Mouse (Mus musculus): ENCODE measurements around the gene Gps2. TPM values are rescaled to one million over a fixed set of nuclear protein-coding genes. Genes with fewer than 3 reads are reported as not detected.
"Not testable (repeated sequence)": the region's sequence is repeated elsewhere in the genome, so short reads cannot be mapped to it uniquely, and the experiment has no call there.

Gps2 gene
- total RNA-seq, 2 experiments from 2014 or later: 24.8 to 25.7 TPM

DNA sequence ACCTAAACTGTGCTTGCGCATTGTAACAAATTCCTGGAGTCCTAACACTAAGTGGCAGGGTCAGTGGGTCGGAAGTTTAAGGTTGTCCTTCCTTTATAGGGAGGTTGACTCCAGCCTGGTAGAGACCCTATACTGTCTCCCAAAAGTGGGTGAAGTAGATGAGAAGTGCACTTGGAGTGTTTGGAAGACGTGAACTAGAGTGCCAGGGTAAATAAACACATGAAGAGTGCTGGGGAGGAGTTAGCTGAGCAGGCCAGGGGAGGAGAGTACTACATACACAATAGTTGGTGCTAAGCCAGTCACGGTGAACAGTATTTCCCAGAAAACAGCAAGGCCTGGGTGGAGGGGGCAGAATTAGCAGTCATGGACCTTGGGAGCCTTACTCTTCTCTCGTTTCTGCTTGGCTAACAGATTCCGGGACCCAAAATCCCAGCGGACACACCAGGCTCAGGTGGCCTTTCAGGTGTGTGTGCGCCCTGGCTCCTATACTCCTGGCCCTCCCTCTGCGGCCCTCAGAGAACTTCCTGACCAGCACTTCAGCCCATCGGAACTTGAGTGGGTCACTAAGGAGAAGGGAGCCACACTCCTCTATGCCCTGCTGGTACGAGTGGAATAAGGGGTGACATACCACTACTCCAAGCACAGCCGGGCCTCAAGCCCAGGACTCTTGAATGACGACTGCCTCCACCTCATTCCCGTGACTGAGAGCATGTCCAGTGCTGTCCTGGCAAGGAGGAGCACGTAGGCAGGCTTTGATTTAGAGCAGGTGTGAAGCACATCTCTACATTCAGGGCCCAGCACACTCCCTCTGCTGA lies 765 bp upstream of the Gps2 start:
- intact Hi-C loops (cut with DNase I): no loop called here
- no peak for DNase-seq (ENCODE audit: extremely low spot score in 1 of 2, low spot score in 2 of 2)

DNA sequence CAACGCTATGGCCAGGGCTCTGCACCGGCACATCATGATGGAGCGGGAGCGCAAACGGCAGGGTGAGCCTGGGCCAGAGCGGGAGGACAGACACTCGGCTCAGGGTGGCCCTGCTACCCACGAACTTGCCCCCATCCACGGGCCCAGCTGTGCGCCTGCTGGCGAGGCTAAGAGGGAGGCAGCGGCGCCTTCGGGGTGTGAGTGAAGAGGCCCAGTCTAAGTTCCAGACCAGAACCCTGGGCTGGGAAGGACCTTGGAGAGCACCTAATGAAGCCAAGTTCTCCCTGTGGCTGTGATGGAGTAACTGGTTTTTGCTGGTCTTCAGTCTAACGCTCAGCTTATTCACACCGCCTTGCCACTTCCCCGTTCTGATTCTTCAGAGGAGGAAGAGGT lies 680 bp downstream of the Gps2 start:
- no peak for DNase-seq (ENCODE audit: extremely low spot score in 1 of 2, low spot score in 2 of 2)
- intact Hi-C loops (cut with DNase I): no loop called here

DNA sequence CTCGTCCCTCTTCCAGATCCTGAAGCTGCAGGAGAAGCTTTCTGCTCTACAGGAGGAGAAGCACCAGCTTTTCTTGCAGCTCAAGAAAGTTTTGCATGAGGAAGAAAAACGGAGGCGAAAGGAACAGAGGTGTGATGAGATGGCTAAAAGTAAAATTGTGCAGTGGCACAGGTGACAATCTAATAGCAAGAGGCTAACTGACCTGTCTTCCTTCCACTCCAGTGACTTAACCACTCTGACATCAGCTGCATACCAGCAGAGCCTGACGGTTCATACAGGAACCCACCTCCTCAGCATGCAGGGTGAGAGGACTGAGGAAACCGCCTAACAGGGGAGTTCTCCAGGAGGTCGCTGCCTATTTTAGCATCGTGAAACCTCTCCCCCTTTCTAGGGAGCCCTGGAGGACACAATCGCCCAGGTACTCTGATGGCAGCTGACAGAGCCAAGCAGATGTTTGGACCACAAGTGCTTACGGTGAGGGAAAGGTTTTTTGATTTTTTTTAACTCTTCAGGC lies 1.3 kb downstream of the Gps2 start:
- intact Hi-C loops (cut with DNase I): no loop called here
- DNase-seq (ENCODE audit: extremely low spot score in 1 of 2, low spot score in 2 of 2): no peak

DNA sequence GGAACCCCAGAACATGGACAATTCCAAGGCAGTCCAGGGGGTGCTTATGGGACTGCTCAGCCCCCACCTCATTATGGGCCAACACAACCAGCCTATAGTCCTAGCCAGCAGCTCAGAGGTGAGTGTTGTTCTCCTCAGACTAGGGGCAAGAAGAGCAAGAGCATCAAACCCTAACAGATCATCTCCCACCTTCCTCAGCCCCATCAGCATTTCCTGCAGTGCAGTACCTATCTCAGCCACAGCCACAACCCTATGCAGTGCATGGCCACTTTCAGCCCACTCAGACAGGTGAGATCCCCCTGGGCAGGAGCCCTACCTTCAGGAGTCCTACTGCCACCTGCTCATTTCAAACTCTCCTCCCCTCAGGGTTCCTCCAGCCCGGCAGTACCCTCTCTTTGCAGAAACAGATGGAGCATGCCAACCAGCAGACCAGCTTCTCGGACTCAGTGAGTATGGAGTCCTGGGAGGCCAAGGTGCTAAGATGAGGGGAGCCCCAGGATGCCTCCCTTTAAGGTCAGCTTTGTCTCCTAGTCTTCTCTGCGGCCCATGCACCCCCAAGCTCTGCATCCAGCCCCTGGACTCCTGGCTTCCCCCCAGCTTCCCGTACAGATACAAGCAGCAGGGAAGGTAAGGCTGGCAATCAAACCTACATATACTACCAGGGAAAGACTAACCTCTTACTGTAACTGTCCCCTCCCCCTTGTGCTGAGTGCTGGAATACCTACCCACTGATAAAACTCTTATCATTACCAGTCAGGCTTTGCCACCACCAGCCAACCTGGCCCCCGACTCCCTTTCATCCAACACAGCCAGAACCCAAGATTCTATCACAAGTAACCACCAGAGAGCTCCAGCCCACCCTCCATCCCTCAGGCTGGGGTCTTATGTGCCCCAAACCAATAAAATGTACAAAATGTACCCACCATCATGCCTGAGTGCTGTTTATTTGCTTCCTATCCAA lies 2.3 kb downstream of the Gps2 start:
- intact Hi-C loops (cut with DNase I): no loop called here
- no peak for DNase-seq (ENCODE audit: extremely low spot score in 1 of 2, low spot score in 2 of 2)

DNA sequence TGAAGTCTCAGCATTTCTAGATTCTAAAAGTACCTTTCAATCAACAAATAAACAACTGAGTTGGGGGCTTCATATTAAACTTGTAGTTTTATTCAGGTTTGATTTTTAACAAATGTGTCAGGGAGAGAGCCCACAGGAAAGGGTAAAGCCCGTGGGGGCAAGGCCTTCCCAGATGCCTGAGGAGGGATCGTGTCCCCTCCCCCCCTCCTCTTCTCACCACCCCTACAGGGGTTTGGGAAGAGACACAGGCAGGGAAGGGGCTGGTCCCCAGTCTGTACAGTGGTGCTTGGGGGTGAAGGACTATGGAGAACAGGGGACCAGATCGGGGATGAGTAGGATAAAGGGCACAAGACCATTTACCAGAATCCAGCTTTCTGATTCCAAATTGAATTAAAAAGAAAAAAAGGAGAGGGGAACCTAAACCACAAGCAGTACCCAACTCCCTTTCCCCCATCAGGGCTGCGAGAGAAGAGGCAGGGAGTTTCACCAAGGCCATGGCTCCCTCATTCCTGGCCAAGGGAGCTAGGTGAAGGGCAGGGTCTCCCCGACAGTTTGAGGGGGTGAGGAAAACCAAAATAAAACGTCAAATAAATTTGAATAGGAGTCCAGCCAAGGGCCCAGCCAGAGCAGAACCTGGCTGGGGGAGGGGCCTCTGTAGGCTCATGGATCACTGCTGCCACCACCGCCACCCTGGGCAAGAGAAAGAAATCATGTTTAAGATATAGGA lies 3.1 kb downstream of the Gps2 start:
- intact Hi-C loops (cut with DNase I); DNase-seq (ENCODE audit: extremely low spot score in 1 of 2, low spot score in 2 of 2): not testable (repeated sequence)

DNA sequence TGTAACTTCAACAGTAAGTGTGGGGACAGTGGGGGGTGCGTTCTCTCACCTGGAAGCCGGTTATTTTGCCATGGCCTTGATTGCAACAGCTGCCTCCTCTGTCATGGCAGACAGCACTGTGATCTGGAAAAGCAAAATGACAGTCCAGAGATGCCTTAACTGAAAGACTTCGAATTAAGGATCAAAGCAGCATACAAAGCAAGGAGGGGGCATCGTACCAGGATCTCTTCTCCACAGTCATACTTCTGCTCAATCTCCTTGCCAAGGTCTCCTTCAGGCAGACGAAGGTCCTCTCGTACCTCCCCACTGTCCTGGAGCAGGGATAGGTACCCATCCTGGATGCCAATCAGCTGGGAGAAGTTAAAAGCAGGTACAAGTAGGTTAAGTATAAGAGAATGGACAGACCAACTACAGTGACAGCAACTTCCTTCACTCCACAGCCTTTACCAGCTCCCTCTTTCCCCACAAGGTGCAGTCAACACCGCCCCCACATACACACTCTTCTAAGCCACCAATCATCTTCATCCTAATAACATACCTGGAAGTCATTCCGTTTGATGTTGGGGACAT lies 3.8 kb downstream of the Gps2 start:
- intact Hi-C loops (cut with DNase I): no loop called here
- no peak for DNase-seq (ENCODE audit: extremely low spot score in 1 of 2, low spot score in 2 of 2)

DNA sequence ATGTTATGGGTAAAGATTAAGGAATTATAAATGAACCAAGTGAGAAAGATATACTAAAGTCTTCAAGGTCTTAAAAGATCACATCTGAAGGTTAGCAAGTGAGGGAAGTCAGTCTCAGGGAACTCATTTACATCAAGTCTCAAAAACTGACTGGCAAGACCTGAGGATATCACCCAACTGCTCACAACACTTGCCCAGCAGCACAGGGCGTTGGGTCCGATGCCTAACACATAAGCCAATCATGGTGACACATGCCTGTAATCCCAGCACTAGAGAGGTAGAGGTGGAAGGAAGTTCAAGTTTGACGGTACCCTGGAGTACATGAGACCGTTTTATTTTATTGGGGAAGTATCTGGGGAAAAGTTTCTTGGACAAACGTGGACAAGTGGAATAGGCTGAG lies 4.4 kb downstream of the Gps2 start:
- intact Hi-C loops (cut with DNase I): no loop called here
- no peak for DNase-seq (ENCODE audit: extremely low spot score in 1 of 2, low spot score in 2 of 2)

DNA sequence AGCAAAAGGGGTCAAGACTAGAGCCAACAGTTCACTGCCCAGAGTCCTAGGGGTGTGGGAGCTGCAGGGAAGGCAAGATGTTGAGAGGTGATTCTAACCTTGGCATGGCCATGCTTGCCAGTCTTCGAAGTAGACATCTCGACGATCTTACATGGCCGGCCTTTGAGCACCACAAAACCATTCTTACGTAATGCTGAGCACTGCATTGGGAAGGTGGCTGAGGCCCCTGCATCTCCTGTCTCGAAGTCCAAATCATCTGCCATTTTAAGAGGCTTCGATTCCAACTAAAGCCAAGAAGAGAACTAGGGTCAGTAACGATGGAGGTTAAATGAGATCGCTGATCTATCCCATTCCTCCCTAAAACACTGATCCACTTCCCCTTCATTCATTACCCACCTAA lies 5.4 kb downstream of the Gps2 start:
- intact Hi-C loops (cut with DNase I): no loop called here
- no peak for DNase-seq (ENCODE audit: extremely low spot score in 1 of 2, low spot score in 2 of 2)

DNA sequence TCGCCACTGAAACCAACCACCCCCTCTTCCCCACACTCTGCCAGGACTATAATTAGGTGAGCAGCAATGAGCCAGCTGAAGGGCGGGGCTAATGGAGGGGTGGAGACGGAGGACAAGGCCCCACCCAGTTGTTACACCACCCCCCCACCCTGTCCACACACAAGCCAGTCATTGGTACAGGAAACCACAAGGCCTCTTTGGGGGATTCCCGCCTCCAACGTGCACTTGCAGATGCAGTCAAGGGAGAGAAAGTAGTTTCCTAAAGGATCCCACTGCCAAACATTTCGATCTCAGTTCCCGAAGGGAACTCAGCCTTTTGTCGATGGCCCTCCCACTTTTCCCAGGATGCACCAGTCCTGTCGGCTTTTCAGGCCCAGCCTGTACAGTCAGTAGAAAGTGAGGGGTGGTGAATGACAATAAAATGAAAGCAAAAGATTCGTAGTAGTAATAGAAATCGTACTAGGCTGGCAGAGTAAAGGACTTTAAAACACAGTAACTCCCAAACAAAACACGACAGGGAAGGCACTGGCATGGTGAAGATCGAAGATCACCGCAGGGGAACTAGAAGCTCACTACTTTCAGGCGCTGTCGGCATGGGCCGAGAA lies 6.1 kb downstream of the Gps2 start:
- peak in 1 of 2 experiments; percentile 84 for DNase-seq (ENCODE audit: extremely low spot score in 1 of 2, low spot score in 2 of 2)
- intact Hi-C loops (cut with DNase I): no loop called here

DNA sequence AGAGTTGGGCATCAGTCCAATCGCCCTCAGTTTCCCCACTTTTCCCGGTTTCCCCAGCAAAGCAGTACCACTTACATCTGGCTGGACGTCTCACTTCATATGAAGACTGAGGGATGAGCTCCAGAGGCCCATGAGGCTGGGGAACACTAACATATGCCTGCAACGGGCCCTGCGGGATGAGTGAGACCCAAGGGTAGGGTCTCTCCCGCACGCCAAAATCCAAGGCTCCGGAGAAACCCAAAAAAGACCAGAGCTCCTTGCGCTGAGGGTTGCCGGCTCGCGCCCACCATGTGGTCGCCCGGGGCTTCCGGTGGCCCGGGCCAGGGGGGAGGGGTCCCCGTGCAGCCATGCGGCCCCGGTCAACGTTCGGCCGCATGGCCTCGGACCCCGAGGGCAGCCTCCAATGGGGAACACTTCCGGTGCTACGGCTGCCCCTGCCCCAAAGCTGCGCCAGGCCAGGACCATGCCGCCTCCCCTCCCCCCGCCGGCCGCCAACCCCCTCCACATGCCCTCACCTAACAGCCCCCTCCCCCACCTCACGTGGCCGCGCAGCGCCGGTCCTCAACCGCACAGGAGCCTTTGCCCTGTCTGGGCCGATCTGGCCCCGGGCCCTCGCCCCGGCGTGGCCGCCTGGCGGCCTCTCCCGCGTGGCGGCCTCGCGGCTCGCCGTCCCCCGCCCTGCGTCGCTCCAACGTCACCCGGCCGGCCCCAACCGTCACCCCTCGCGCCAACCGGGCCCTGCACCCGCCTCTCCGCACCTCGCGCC lies 6.8 kb downstream of the Gps2 start:
- intact Hi-C loops (cut with DNase I): no loop called here
- peak in 1 of 2 experiments; percentile 83 for DNase-seq (ENCODE audit: extremely low spot score in 1 of 2, low spot score in 2 of 2)

DNA sequence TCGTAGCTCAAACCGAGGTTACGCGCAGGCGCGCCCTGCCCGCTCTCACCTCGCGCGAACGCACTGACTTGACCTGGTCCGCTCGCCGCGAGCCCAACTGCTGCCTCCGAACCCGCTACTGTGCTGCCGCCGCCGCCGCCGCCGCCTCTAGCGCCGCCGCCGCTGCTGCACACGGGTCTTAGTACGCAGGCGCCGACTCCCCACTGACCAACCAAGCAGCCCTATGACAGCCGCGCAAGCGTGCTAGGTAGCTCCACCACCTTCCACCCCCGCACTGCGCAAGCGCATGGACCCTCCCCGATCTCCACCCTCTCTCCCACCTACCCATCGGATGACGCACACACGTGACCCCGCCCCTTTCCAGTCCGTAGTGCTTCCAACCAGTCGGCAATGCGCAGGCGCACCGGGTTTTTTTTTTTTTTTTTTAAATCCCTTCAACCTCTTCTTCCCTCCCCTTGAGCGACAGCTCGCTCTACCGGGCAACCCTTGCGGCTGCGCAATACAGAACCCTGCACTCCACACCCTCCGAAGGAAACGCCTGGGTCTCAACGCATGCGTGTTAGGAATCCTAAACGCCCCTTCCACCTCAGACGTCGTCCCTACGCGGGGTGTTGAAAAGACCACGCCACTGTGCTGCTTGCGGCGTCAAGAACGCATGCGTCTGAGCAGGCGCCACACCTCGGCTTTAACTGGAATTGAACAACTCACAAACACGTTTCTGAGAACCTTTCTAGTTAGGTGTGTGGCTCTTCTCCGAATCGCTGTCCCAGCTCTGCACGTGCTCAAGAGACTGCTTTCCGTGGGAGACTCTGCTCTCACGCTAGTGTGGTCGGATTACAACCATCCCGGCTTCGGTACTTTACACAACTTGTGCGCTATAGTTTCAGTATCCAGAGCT lies 7.7 kb downstream of the Gps2 start, which contains the start of gene Eif5a:
Gene Eif5a, minus strand, starts transcription at position 845 of the 898 bp plus-strand sequence.
- DNase-seq (ENCODE audit: extremely low spot score in 1 of 2, low spot score in 2 of 2): peak; percentile 100
- intact Hi-C loops (cut with DNase I): no loop called here

DNA sequence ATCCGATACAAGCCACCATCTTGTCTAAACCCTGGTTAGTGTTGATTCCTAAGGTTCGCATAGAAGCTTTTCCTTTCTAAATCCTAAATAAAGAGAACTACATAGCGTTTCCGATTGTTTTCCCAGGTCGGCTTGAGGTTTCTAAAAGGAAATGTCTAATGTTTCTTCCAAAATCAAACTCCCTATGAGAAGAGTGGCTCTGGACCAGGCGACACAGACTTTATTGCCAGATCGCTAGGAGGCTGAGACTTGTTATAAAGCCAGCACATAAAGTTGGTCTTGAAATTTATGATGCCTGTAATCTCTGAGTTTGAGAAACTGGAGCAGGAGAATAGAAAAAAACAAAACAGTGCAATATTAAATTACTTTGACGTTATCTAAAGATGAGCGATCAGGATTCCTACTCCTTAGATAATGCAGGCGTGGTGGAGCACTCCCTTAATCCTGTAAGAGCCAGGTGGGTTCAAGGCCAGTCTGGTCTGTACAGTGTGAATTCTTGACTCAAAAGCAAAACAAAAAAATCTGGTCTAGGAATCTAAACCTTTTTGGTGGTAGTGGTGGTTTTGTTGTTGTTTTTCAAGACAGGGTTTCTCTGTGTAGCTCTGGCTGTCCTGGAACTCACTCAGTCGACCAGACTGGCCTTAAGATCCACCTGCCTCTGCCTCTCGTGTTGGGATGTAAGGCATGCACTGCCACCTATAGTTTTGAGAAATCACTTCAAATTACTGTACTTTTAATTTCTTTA lies 8.5 kb downstream of the Gps2 start:
- intact Hi-C loops (cut with DNase I): no loop called here
- no peak for DNase-seq (ENCODE audit: extremely low spot score in 1 of 2, low spot score in 2 of 2)

DNA sequence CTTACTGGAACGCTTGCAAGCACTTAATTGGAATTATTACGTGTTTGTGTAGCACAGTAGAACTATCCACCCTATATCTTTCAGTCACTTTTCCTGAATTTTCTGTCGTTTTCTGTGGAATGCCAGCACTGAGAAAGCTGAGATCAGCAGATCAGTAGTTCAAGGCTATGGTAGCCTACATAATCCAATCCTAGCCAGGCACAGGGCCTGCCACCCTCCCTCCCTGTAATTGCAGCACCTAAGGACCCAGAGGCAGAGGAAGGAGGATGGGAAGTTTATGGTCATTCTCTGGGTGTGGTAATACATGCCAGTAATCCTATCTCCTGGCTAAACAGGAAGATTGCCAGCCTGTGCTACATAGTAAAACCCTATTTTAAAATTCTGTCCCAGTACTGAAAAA lies 9.1 kb downstream of the Gps2 start:
- DNase-seq (ENCODE audit: extremely low spot score in 1 of 2, low spot score in 2 of 2): no peak
- intact Hi-C loops (cut with DNase I): no loop called here

DNA sequence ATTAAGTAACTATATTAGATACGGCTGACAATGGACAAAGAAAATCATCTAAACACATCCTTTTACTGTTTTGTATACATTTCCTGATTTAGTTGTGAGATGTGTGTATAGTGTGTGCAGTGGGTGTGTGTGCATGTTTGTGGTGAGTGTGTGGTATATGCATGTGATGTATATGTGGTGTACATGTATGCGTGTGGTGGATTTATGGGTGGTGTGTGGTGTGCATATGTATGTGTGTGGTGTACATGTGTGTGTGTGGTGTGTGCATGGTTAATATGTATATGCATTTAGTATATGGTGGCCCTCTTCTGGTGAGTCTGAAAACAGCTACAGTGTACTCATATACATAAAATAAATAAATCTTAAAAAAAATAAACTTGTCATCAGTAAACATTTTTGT lies 13.8 kb downstream of the Gps2 start:
- no peak for DNase-seq (ENCODE audit: extremely low spot score in 1 of 2, low spot score in 2 of 2)
- intact Hi-C loops (cut with DNase I): no loop called here

DNA sequence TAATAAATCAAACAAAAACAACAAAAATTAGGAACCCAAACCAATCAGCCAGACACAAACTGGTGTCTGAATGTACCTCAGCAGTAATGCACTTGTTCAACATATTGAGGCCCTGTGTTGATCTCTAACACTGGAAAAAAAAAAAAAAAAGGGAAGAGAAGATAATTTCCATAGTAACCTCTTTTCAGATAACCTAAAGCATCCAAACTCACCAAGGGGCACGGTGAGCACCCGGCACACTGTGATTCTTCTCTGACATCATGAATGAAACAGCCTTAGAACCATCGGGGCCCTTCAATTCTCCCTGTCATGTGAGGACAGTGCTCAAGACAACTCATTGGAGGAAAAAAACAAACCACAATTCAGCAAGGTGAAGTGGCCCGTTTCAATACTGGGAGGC lies 16.0 kb downstream of the Gps2 start:
- intact Hi-C loops (cut with DNase I): loop anchor here (10.0 kb wide), 1 partner anchor 285 kb away; the partner anchor contains the start of gene Slc16a11
- no peak for DNase-seq (ENCODE audit: extremely low spot score in 1 of 2, low spot score in 2 of 2)

DNA sequence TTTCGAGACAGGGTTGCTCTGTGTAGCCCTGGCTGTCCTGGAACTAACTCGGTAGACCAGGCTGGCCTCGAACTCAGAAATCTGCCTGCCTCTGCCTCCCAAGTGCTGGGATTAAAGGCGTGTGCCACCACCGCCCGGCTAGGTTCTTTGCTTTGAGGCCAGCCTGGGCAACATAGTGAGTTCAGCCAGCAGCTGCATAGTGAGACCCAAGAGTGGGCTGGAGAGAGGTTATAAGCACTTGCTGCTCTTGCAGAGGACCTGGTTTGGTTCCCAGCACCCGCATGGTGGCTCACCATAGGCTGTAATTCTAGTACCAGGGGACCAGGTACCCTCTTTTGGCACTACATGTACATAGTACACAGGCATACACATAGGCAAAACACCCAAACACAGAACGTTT lies 16.5 kb downstream of the Gps2 start:
- intact Hi-C loops (cut with DNase I): loop anchor here (10.0 kb wide), 1 partner anchor 285 kb away; the partner anchor contains the start of gene Slc16a11
- not testable (repeated sequence) for DNase-seq (ENCODE audit: extremely low spot score in 1 of 2, low spot score in 2 of 2)

Data from left cerebral cortex, postnatal 10 days (tissue).